Mouse (Mus musculus) heart, adult 2 months (tissue): ENCODE measurements at regions not wholly inside any gene's neighbourhood (a gene's known extent, or its start where the extent isn't known, plus 50 kb on each side); places are given as distances from the start of the nearest gene placed in this dataset.
A peak's percentile ranks its signal among the peaks of the same experiment; 100 is the strongest.

Experiments used
- DNase-seq, 2 experiments: peaks; one replicate each; pipeline ENCODE4 v3.0.0; 2021
- H3K27ac ChIP-seq: fragments of 200-600 bp; 2 replicates; pipeline ENCODE4 v1.8.1; 2022
- H3K27me3 ChIP-seq: fragments of 200-500 bp; 2 replicates; pipeline ENCODE4 v1.6.1; 2012; ENCODE audit warnings: mild to moderate bottlenecking, low read length, inconsistent platforms, mixed read lengths; ENCODE audit not compliant: control insufficient read depth, insufficient read depth
- H3K36me3 ChIP-seq: fragments of 200-500 bp; 2 replicates; pipeline ENCODE4 v1.6.1; 2012; ENCODE audit warnings: low read length, inconsistent platforms; ENCODE audit not compliant: control insufficient read depth, insufficient read depth
- H3K4me1 ChIP-seq: fragments of 200-500 bp; 2 replicates; pipeline ENCODE4 v1.6.1; 2011; ENCODE audit warnings: low read length; ENCODE audit not compliant: control insufficient read depth, insufficient read depth
- H3K4me3 ChIP-seq: fragments of 200-600 bp; 2 replicates; pipeline ENCODE4 v1.8.1; 2022
- H3K79me2 ChIP-seq: fragments of 200-500 bp; replicated peaks from 2 replicates; pipeline ENCODE4 v1.6.1; 2012; ENCODE audit warnings: mild to moderate bottlenecking, inconsistent platforms, low read length, moderate library complexity, mixed read lengths; ENCODE audit not compliant: control insufficient read depth, insufficient read depth
- H3K9ac ChIP-seq: fragments of 200-500 bp; 2 replicates; pipeline ENCODE4 v1.6.1; 2012; ENCODE audit warnings: low read depth, mild to moderate bottlenecking, control low read depth, inconsistent platforms, low read length, mixed read lengths
- CTCF ChIP-seq: fragments of 200-600 bp; IDR thresholded peaks from 2 replicates; pipeline ENCODE4 v1.8.1; 2022; ENCODE audit warnings: antibody characterized with exemption, mild to moderate bottlenecking, moderate library complexity
- EP300 ChIP-seq: fragments of 200-500 bp; IDR thresholded peaks from 2 replicates; pipeline ENCODE4 v1.6.1; 2011; ENCODE audit warnings: low read depth, low read length, control low read depth; ENCODE audit not compliant: insufficient read depth
- POLR2A ChIP-seq: fragments of 200-500 bp; IDR thresholded peaks from 2 replicates; pipeline ENCODE4 v1.6.1; 2011; ENCODE audit warnings: mild to moderate bottlenecking, low read depth, low read length, control low read depth; ENCODE audit not compliant: insufficient read depth
- WGBS: fragments of 180-500 bp; shearing (Covaris S2); methylation state at CpG from one replicate; pipeline ENCODE4 v1.1.7; 2018; 5-methylcytosine and 5-hydroxymethylcytosine counted together
- intact Hi-C: fragments of 180-260 bp; cut with DNase I; formaldehyde crosslinking; loops from one replicate; pipeline ENCODE4 v1.15.1; 2025

DNA sequence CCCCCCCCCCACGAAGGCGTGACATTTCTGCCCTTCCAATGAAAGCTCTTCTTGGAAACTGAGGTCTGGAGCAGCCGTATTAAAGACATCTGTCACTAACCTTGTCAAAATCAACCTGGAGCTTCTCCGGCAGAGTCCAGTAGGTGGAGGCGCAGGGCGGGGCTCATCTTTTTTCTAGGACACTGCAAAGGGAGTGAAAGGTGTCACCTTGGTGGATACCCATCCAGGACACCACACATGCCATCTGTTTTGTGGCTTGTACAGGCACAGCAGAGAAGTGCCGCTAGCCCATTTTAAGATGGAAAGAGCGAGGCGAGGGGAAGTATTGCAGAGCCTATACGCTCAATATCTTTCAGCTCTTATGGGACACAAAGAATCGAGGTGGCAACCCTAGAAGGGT lies 184.5 kb upstream of the Zfp618 start:
- 39% methylated on average over 11 of the region's 11 CpGs for WGBS
- intact Hi-C loops = loop anchor here (1.0 to 2.0 kb wide), 2 partner anchors 100 to 338 kb away; no protein-coding TSS in a partner anchor
- H3K9ac ChIP-seq = no peak overlapping the region
- no peak overlapping the region for H3K27ac ChIP-seq
- H3K36me3 ChIP-seq = no peaks in the 10 kb centered on the region
- no peak for DNase-seq
- H3K27me3 ChIP-seq = no peaks in the 10 kb centered on the region
- no peaks in the 10 kb centered on the region for H3K79me2 ChIP-seq
- TF ChIP-seq EP300 (no peak), CTCF (no peak), POLR2A (no peak)
- H3K4me1 ChIP-seq = no peaks in the 10 kb centered on the region
- H3K4me3 ChIP-seq = peak overlapping the region; percentile 36; the same call in 1 of the 2 replicates

DNA sequence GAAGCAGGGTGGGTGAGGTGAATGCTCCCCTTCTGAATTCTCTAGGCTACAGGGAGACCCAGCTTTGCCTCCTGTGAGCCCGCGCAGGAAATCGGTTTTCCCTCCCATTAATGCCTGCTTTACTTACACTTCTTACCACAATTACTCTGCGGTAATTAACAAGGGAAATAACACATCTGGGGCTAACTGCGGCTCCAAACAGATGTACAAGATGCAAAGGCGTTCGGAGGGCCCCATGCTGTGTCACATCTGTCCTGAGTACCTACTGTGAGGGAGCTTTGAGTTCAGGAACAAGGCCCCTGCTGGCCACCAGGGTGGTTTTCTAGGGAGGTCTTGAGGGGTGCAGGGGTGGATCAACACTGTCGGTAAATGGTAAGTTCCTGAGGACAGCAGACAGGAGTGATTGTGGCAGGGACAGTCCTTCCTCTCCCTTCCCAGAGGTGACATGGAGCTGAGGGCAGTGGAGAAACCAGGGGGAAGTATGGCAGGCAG lies 184.0 kb upstream of the Zfp618 start:
- TF ChIP-seq POLR2A (no peak), EP300 (no peak)
- H3K36me3 ChIP-seq = no peaks in the 10 kb centered on the region
- no peak overlapping the region for H3K9ac ChIP-seq
- no peaks in the 10 kb centered on the region for H3K27me3 ChIP-seq
- intact Hi-C loops = loop anchor here (2.0 kb wide), 1 partner anchor 99 kb away; no protein-coding TSS in a partner anchor
- DNase-seq = no peak
- H3K27ac ChIP-seq = no peak overlapping the region
- WGBS = 53% methylated on average over 8 of the region's 8 CpGs
- H3K79me2 ChIP-seq = no peaks in the 10 kb centered on the region
- no peaks in the 10 kb centered on the region for H3K4me1 ChIP-seq
- H3K4me3 ChIP-seq = no peak overlapping the region

- Histone ChIP-seq H3K79me2 (no peaks in the 10 kb centered on the region), H3K4me3 (no peak overlapping the region), H3K9ac (no peak overlapping the region), H3K27me3 (no peaks in the 10 kb centered on the region), H3K27ac (no peak overlapping the region), H3K4me1 (no peaks in the 10 kb centered on the region), H3K36me3 (no peaks in the 10 kb centered on the region)
- DNase-seq = no peak
- 87% methylated on average over 7 of the region's 7 CpGs for WGBS
- intact Hi-C loops = no loop called here
- no peak for TF ChIP-seq POLR2A
- TF ChIP-seq EP300 = no peak
- no peak for TF ChIP-seq CTCF
These were observed 179.7 kb upstream of the Zfp618 start for GRCm38 (mm10) chr4:62785711-62786110.

GRCm38 (mm10) chr4:62789696-62790095 lies 175.7 kb upstream of the Zfp618 start:
- Histone ChIP-seq H3K27ac (no peak overlapping the region), H3K27me3 (no peaks in the 10 kb centered on the region)
- intact Hi-C loops = no loop called here

GRCm38 (mm10) chr4:62793582-62793981 lies 171.8 kb upstream of the Zfp618 start:
- WGBS = 70% methylated on average over 5 of the region's 5 CpGs
- TF ChIP-seq POLR2A = no peak
- H3K4me3 ChIP-seq = no peak overlapping the region

More at GRCm38 (mm10) chr4:62789696-62790095, 175.7 kb upstream of the Zfp618 start:
- Histone ChIP-seq H3K79me2 (no peaks in the 10 kb centered on the region), H3K4me1 (no peaks in the 10 kb centered on the region), H3K9ac (no peak overlapping the region), H3K4me3 (no peak overlapping the region), H3K36me3 (no peaks in the 10 kb centered on the region)
- DNase-seq = no peak
- TF ChIP-seq EP300 = no peak
- no peak for TF ChIP-seq CTCF
- no peak for TF ChIP-seq POLR2A
- WGBS = 74% methylated on average over 4 of the region's 4 CpGs

GRCm38 (mm10) chr4:62795538-62795937 lies 169.8 kb upstream of the Zfp618 start:
- Histone ChIP-seq H3K4me3 (no peak overlapping the region), H3K79me2 (no peaks in the 10 kb centered on the region), H3K27me3 (no peaks in the 10 kb centered on the region), H3K27ac (no peak overlapping the region), H3K9ac (no peak overlapping the region), H3K36me3 (no peaks in the 10 kb centered on the region), H3K4me1 (no peaks in the 10 kb centered on the region)
- no peak for TF ChIP-seq POLR2A
- no peak for TF ChIP-seq CTCF
- TF ChIP-seq EP300 = no peak
- intact Hi-C loops = no loop called here
- no peak for DNase-seq
- 60% methylated on average over 10 of the region's 10 CpGs for WGBS

More at GRCm38 (mm10) chr4:62793582-62793981, 171.8 kb upstream of the Zfp618 start:
- Histone ChIP-seq H3K27ac (no peak overlapping the region), H3K4me1 (no peaks in the 10 kb centered on the region), H3K27me3 (no peaks in the 10 kb centered on the region), H3K9ac (no peak overlapping the region), H3K36me3 (no peaks in the 10 kb centered on the region), H3K79me2 (no peaks in the 10 kb centered on the region)
- intact Hi-C loops = no loop called here
- DNase-seq = no peak
